2 mouse cellular contexts compared by ENCODE assay signal in genomic region chr4:108155141-108155540, GRCm38 (mm10). TPM values are rescaled to one million over a fixed set of nuclear protein-coding genes. Genes with fewer than 3 reads are reported as not detected.
"Had no signal": no experiment of that assay in that cellular context is flagged by ENCODE, and none has a peak within 500 bp of the region (broad histone marks: within the 10 kb centered on the region; RNA-seq: fewer than 3 reads in every experiment).

No protein-coding gene starts in this region.

RNA-seq across cellular contexts. Expression of gene Podn, which starts 58.9 kb away (rescaled TPM):
- total RNA-seq: granulocyte monocyte progenitor cell, adult 5-6 weeks; hematopoietic stem cell, adult 5-6 weeks had no signal
